Mouse (Mus musculus): ENCODE data around the gene Asb6.

Gene Asb6

GRCm38 (mm10) chr2:30796382-30796781, 33.8 kb downstream of the Asb6 start:
- DNase-seq (ENCODE audit: low spot score in 2 of 2): peak; percentile 88 to 94

- no peak for DNase-seq (ENCODE audit: low spot score in 2 of 2)
Observed at GRCm38 (mm10) chr2:30795889-30796275, 34.3 kb downstream of the Asb6 start.

GRCm38 (mm10) chr2:30795271-30795888, 34.8 kb downstream of the Asb6 start:
- no peak for DNase-seq (ENCODE audit: low spot score in 2 of 2)

- DNase-seq (ENCODE audit: low spot score in 2 of 2): peak; percentile 98
Observed at GRCm38 (mm10) chr2:30794179-30795108, 35.7 kb downstream of the Asb6 start.

- DNase-seq (ENCODE audit: low spot score in 2 of 2): no peak
Observed at GRCm38 (mm10) chr2:30792061-30792460, 38.1 kb downstream of the Asb6 start.

GRCm38 (mm10) chr2:30787466-30787865, 42.7 kb downstream of the Asb6 start:
- DNase-seq (ENCODE audit: low spot score in 2 of 2): no peak

- no peak for DNase-seq (ENCODE audit: low spot score in 2 of 2)
Observed at GRCm38 (mm10) chr2:30784078-30784994, 45.8 kb downstream of the Asb6 start.

GRCm38 (mm10) chr2:30783346-30783745, 46.8 kb downstream of the Asb6 start:
- DNase-seq (ENCODE audit: low spot score in 2 of 2): peak; percentile 83 to 86

- DNase-seq (ENCODE audit: low spot score in 2 of 2): no peak
Observed at GRCm38 (mm10) chr2:30782312-30783290, 47.5 kb downstream of the Asb6 start.

GRCm38 (mm10) chr2:30779241-30779640, 50.9 kb downstream of the Asb6 start:
- no peak for DNase-seq (ENCODE audit: low spot score in 2 of 2)

- DNase-seq (ENCODE audit: low spot score in 2 of 2): no peak
Observed at GRCm38 (mm10) chr2:30778235-30778634, 51.9 kb downstream of the Asb6 start.

GRCm38 (mm10) chr2:30777266-30777665, 52.9 kb downstream of the Asb6 start:
- no peak for DNase-seq (ENCODE audit: low spot score in 2 of 2)

- no peak for DNase-seq (ENCODE audit: low spot score in 2 of 2)
Observed at GRCm38 (mm10) chr2:30775955-30776354, 54.2 kb downstream of the Asb6 start.

- no peak for DNase-seq (ENCODE audit: low spot score in 2 of 2)
Observed at GRCm38 (mm10) chr2:30773313-30774005, 56.7 kb downstream of the Asb6 start.

Data from right cerebral cortex, adult 2 months (tissue).